Mouse (Mus musculus) naive thymus-derived CD4-positive, alpha-beta T cell, adult 5 months (primary cell): ENCODE results near the gene Amer1. TPM values are rescaled to one million over a fixed set of nuclear protein-coding genes. Genes with fewer than 3 reads are reported as not detected.

Source experiments
- polyA plus RNA-seq: library from polyadenylated mRNA; unstranded; fragments of 100-300 nt; shearing (Covaris generic); gene quantifications from one replicate; pipeline ENCODE4 v1.2.1, GENCODE M21; 2017

The Amer1 gene
- 1.8 TPM for polyA plus RNA-seq

GRCm38 (mm10) chrX:95444776-95445111, at the start of gene Amer1:
Gene Amer1, minus strand, starts transcription at chrX:95444872.

Other genes with a start within 250 kb of the Amer1 start
- 1.3 TPM for gene Arhgef9, start 248.0 kb downstream of the Amer1 start, polyA plus RNA-seq
- not detected for gene Asb12, start 113.1 kb upstream of the Amer1 start, polyA plus RNA-seq
- gene Pfn5, start 113.2 kb upstream of the Amer1 start, polyA plus RNA-seq: not detected
- gene Zc4h2, start 213.6 kb upstream of the Amer1 start, polyA plus RNA-seq: 3.3 TPM